Mouse (Mus musculus) left cerebral cortex, adult 9 months (tissue): ENCODE measurements around the gene Iqcn.
A peak's percentile ranks its signal among the peaks of the same experiment; 100 is the strongest.

Source experiments
- DNase-seq, 2 experiments: peaks; one replicate each; pipeline ENCODE4 v3.0.0; 2022; ENCODE audit warnings: low spot score in 2 of 2

Gene Iqcn

DNA sequence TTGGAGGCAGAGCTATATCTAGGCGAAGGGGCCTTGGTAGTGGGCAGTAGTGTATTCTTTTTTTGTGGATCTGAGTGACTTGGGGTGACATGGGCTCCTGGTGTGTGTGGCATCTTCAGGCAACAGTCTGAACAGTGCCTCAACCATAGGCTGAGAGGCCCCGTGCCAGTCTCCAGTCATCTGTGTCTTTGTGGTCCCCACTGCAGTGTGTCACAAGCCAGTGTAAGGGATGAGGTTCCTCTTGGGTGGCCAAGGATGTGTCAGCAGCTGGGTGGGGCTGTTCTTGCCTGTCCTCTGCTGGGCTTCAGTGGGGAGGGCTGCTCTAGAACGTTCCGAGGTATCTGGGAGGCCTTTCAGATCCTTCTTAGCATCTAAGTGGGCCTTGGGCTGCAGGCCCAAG, 27.7 kb downstream of the Iqcn start:
- no peak for DNase-seq

DNA sequence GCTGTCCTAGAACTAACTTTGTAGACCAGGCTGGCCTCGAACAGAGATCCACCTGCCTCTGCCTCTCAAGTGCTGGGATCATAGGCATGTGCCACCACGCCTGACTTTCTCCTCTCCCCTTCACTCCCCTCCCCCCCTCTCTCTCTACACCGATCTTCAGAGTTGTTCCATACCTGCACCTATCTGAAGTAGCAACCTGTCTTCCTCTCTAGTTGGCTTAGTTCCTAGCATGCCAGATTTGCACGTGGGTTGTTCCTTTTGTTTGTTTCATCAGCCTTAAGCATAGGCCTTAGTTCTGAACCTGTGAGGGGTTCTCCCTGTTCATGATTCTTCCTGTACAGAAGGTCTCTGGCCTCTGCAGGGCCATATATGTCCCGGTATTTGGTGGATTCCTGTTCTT, 34.4 kb downstream of the Iqcn start:
- no peak for DNase-seq

DNA sequence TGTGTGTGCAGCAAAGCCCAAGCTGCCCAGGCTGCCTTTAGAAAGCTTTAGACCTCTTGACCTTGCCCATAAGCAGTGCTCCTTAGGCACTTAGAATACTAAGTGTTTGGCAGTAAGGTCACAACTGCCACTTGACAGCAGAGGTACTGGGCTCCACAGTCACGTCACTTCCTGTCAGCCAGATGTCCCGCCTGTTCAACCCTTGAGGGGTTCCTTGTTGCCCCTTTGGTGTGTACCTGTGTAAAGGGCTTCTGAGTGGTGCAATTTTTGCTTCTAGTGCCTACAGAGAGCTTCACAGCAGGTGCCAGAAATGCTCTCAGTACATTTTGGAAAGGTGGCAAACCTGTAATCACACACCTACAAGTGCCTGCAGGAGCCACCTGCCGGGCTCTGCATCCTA, 35.0 kb downstream of the Iqcn start:
- DNase-seq = no peak

- DNase-seq = no peak
Measured at GRCm38 (mm10) chr8:70741661-70742060, 38.4 kb downstream of the Iqcn start.

DNA sequence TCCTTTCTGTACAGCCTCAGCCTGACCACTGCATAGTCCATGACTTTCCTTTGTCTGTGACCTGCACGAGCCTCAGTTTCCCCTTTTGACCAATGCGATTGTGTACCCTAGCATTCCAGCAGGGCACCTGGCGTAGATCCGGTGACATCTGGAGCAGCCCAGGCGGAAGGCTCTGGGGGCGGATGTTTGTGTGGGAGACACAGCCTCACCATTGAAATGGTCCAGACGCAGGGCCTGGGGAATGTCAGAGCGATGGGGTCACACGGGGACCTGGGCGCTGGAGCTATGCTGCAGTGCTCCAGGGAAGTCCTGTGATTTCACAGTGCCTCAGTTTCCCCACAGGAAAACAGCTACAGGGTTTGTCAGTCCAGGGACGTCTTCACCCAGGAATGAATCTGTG, 38.9 kb downstream of the Iqcn start:
- DNase-seq = no peak

DNA sequence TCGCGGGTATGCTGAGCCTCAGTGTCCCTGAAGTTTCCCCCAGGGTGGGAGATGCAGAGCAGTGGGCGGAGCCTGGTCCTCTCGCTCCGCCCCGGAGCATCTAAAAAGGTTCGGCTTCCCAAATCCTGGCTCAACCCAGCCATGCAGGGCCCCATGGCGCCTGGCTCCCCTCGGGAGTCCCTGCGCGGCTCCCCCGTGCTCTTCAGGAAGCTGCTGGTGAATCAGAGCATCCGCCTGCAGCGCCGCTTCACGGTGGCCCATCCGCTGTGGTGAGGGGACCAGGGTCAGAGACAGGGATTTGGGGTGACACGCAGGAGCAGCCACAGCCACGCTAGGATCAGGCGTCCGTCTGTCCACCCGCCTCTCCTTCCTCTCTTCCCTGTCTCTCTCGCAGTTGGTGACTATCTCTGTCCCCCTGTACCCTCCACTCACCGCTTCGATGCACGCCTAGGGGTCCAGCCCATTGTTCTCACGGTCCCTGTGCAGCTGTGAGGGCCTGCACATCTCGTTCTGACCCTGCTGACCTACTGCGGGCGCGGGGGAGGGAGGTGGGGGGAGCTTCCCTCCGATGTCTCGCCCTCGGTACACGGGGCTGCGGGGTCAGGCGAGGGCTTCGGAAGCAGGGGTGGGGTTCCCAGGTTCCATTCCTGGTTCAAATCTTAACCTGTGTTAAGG, 39.9 kb downstream of the Iqcn start:
- DNase-seq = no peak

GRCm38 (mm10) chr8:70743656-70744590, 40.7 kb downstream of the Iqcn start:
- peak in 1 of 2 experiments; percentile 60 for DNase-seq

DNA sequence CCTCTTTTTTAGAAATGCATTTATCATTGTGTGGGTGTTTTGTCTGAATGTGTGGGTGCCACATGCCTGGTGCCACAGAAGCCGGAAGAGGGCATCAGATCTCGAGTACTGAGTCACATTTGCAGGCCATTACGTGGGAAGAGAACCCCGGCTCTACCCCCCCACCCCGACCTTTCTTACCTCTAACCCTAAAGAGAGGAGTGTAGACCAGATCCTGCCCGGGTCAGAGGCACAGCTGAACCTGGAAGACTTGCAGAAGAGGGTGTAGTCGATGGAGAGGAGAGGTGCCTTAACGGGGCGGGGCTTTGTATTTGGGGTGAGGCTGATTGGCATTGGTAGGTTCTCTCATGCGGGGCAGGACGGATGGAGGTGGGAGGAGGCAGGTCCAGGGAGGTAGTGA, 41.5 kb downstream of the Iqcn start:
- DNase-seq = no peak

- DNase-seq = no peak
Measured at GRCm38 (mm10) chr8:70745691-70746220, 42.5 kb downstream of the Iqcn start.

- DNase-seq = no peak
Measured at GRCm38 (mm10) chr8:70746676-70747075, 43.4 kb downstream of the Iqcn start.

- no peak for DNase-seq
Measured at GRCm38 (mm10) chr8:70747211-70747890, 44.1 kb downstream of the Iqcn start.

GRCm38 (mm10) chr8:70748246-70749096, 45.2 kb downstream of the Iqcn start:
- no peak for DNase-seq

- peak in 1 of 2 experiments; percentile 2 for DNase-seq
Measured at GRCm38 (mm10) chr8:70749097-70749674, 45.9 kb downstream of the Iqcn start.

- peak; percentile 15 to 39 for DNase-seq
Measured at GRCm38 (mm10) chr8:70750128-70750680, 46.9 kb downstream of the Iqcn start.

DNA sequence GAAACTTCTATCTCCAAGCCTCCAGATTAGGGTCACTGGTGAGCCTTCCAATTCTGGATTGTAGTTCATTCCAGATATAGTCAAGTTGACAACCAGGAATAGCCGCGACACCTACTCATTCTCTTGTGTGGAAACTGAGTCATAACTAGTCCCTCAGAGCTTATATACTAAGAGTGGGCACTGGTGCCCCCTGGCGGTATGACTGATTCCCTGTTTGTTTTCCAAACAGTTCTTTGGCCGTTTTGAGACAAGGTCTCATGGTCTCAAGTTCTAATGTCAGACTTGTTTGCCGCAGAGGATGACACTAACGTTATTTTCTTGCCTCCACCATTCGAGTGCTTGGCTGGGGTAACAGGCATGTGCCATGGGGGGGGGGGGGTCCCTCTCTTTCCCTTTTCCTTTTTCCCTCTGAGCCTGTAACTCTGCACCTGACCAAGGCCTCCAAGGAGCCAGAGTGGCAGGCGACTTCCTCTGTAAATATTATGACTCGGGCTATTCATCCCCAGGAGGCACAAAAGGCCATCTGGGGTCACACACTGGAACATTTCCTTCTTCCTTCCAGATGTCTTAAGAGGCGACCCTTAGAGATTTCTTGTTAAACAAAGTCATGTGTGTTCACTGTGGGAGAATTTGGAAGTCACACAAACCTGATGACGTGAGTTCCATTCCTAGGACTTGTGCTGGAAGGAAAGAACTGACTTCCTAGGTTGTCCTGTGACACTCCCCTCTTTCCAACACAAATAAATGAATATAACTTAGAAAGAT, 48.9 kb downstream of the Iqcn start:
- DNase-seq = peak; percentile 40 to 86

GRCm38 (mm10) chr8:70753151-70753550, 49.9 kb downstream of the Iqcn start:
- DNase-seq = peak; percentile 49 to 90

- DNase-seq = peak; percentile 97 to 98
Measured at GRCm38 (mm10) chr8:70754043-70754870, 51.0 kb downstream of the Iqcn start, which contains the start of gene Rab3a. Rab3a (plus strand) TSS chr8:70754679.

- DNase-seq = peak; percentile 64 to 85
Measured at GRCm38 (mm10) chr8:70754871-70755660, 51.8 kb downstream of the Iqcn start.
